Mouse (Mus musculus): ENCODE measurements around the gene Zdbf2.

DNA sequence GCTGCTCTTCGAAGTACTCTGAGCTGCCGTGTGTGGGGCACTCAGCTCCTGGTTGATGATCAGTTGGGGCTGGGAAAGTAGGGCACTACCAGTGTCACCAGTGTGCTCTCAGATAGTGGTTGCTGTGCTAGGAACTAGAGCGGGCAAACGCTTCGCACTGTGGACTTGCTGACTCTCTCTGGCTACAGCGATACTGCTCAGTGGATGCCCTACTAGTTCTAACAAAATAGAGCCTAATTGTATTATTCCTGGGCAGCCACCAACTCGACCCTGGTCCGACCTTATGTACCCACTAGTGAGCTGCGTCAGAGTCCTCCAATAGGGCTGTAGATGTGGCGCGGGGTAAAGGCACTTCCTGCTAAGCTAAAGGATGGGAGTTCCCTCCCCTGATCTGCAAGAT lies 9.4 kb upstream of the Zdbf2 start:
- TF ChIP-seq CTCF (IDR thresholded peaks at IDR 0.05) (no peak), POLR2A (IDR thresholded peaks at IDR 0.05; ENCODE audit: insufficient read depth, low read depth, low read length) (no peak)

Data from heart, adult 2 months (tissue).